Mouse (Mus musculus) monocyte, adult 59 days (primary cell): ENCODE data around the gene Gm11037. TPM values are rescaled to one million over a fixed set of nuclear protein-coding genes. Genes with fewer than 3 reads are reported as not detected.

Source experiments
- total RNA-seq, 2 experiments: library from RNA; stranded (reverse); gene quantifications; one replicate each; pipeline ENCODE4 v1.2.4; 2023

The Gm11037 gene
- total RNA-seq = not detected

DNA sequence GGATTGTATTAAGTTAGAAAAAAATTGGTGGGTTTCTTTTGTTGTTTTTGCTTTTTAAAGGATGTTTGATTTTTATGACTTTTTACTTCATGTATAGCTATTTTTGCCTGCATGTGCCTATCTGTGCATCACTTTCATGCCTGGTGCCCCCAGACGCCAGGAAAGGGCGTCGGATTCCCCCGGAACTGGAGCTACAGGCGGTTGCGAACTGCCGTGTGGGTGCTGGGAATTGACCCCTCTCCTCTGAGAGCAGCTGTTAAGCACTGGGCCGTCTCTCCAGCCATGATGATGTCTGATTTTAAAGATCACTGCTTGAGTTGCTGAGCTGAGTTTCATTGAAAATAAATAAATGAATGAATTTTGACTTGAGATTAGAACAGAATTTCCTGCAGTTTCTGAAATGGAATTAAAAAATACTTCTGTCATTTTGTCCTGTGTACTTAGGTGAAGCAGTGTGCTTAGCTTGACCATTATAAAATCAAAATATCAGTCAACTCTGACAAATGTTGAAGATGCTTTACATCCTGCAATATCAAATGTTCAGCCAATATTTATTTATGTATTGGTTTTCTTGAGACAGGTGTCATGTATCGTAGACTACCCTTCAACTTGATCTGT, at the start of gene Gm11037:
Gene Gm11037, plus strand, starts transcription at position 568 of the 618 bp plus-strand sequence.

DNA sequence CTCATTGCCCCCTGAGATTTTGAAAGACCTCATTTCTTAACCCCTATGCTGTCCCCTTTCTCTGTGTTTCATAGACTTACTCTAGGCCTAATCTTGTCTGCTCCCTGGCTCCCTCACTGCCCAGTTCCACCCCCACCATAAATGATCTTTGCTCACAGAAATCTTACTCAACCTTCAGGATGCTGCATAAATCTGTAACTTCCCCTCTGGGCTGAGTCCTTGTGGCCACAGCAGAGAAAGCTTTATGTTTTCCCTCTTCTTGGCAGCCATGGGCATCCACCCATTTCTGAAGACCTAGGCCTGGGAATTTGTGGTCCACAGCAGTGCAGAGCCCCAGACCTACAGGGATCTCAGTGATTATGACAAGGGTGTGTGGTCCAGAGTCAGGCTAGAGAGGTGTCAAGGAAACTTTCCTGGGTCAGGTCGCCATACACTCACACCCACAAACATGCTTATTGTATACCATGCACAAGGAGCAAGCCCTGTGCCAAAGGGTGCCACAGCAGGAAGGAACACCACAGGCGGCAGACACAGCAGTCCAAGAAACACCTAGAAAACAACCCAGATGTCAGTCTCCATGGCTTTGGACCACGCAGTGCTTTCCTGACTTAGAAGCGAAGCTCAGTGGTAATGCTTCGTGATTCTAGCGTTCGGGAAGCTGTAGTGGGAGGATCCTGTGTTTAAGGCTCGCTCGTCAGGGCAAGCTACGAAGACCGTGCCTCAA, 46.5 kb upstream of the Gm11037 start, which contains the start of gene Siglec1:
Gene Siglec1, minus strand, starts transcription at position 99 of the 724 bp plus-strand sequence.

GRCm38 (mm10) chr2:131127161-131127730, 6.1 kb upstream of the Gm11037 start, which contains the start of gene Hspa12b:
Hspa12b (plus strand) TSS chr2:131127280.

DNA sequence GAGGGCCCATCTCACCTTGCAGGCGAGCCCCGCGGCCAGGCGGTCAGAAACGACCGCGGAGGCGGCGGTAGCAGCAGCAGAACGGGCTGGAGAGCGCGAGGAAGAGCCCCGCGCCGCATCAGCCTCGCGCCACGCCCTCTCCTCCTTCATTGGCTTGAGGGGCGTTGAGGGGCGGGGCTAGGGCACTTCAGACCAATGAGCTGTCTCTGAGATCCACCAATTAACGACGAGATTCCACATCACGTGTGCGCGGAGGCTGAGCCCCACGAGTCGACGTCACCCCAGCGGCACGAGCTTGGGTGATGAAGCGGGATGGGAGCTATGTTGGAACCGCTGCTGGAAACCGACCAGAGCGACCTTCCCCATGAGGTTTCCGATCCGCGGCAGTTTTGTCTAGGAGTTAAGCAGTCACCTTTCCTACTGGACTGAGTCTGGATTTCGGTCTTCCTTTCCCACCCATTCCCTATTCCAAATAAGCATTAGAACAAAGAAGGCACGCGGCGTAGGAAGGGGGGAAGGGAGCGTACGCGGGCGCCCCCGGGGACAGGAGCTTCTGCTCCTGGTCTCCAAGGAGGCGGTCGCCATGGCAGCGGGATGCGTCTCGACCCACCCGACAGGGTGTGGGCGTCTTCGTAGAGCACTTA, 26.8 kb downstream of the Gm11037 start, which contains the start of gene 1700037H04Rik:
Gene 1700037H04Rik, minus strand, starts transcription at position 144 of the 644 bp plus-strand sequence.

DNA sequence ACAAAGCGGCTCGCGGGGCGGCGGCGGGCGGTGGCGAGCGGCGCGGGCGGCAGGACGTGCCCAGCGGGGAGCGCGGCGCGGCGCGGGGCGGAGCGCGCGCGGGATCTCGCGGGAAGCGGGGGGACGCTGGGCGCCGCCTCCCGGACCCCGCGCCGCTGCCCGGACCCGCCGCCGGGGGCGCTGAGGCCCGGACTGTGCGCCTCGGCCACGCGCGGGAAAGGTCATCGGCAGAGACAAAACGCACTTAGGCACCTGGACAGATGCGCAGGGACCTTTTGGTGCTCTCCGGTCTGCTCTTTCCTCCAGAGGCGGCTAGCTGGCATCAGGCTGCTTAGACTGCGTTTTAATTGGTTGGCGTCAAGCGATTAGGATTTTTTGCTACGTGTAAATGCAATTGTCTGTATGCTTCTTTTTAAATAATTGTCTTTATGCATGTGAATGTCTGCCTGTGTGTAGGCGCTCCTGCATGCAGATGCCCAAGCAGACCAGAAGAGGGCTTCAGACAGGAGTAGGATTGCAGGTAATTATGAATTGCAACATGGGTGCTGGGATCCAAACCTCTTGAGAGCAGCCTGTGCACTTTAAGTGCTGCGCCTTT, 46.8 kb downstream of the Gm11037 start, which contains the start of gene Cenpb:
Gene Cenpb, minus strand, starts transcription at position 78 of the 598 bp plus-strand sequence.

Other genes with a start within 250 kb of the Gm11037 start
- 10 to 100 TPM in 1 of 2 experiments, 1 to 10 TPM in 1; 9.6 to 13.7 TPM for gene 4930402H24Rik, start 227.1 kb upstream of the Gm11037 start, total RNA-seq
- 10 to 100 TPM; 17.6 to 20.6 TPM for gene Atrn, start 227.0 kb upstream of the Gm11037 start, total RNA-seq
- not detected for gene Gfra4, start 90.4 kb upstream of the Gm11037 start, total RNA-seq
- gene Adam33, start 69.7 kb upstream of the Gm11037 start, total RNA-seq = 1 to 10 TPM; 1.2 to 1.8 TPM
- 10 to 100 TPM; 19.4 to 25.5 TPM for gene Siglec1, start 46.7 kb upstream of the Gm11037 start, total RNA-seq
- not detected for gene Hspa12b, start 6.2 kb upstream of the Gm11037 start, total RNA-seq
- gene 1700037H04Rik, start 26.6 kb downstream of the Gm11037 start, total RNA-seq = 10 to 100 TPM; 17.3 to 20.7 TPM
- gene Cenpb, start 46.6 kb downstream of the Gm11037 start, total RNA-seq = 10 to 100 TPM; 37.3 to 38.9 TPM
- gene Cdc25b, start 53.5 kb downstream of the Gm11037 start, total RNA-seq = 1 to 10 TPM; 3.6 to 3.9 TPM
- 1 to 10 TPM; 1.7 to 2.6 TPM for gene Spef1, start 53.8 kb downstream of the Gm11037 start, total RNA-seq
- 10 to 100 TPM; 14.5 to 14.8 TPM for gene Ap5s1, start 73.6 kb downstream of the Gm11037 start, total RNA-seq
- gene Mavs, start 100.6 kb downstream of the Gm11037 start, total RNA-seq = 10 to 100 TPM; 24.0 to 29.8 TPM
- 10 to 100 TPM; 51.2 to 53.6 TPM for gene Pank2, start 129.0 kb downstream of the Gm11037 start, total RNA-seq
- 1 to 10 TPM; 1.8 to 1.9 TPM for gene Rnf24, start 219.4 kb downstream of the Gm11037 start, total RNA-seq